Mouse (Mus musculus): ENCODE measurements at regions not wholly inside any gene's neighbourhood (a gene's known extent, or its start where the extent isn't known, plus 50 kb on each side); places are given as distances from the start of the nearest gene placed in this dataset.
A peak's percentile ranks its signal among the peaks of the same experiment; 100 is the strongest.
"Not testable (repeated sequence)": the region's sequence is repeated elsewhere in the genome, so short reads cannot be mapped to it uniquely, and the experiment has no call there.

- no peak for DNase-seq (ENCODE audit: low spot score in 2 of 2)
These were observed 75.8 kb upstream of the Hao2 start for GRCm38 (mm10) chr3:98968811-98969210.

- peak in 1 of 2 experiments; percentile 58 for DNase-seq (ENCODE audit: low spot score in 2 of 2)
These were observed 82.7 kb upstream of the Hao2 start for GRCm38 (mm10) chr3:98975777-98976176.

DNA sequence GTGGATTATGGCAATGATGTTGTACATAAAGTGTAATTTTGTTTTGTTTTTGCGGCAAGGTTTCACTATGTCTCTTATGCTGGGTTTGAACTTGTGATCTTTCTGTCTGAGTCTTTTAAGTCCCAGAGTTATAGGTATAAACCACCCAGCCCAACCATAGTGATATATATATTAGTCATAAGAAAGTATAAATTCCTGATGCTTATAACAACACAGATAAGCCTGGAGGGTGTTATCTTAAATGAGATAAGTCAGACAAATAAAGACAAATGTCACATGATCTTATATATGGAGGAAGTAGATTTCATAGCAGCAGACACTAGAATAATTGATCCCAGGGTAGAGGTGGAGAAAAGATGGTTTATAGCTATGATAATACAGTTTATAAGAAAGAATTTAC is 89.7 kb upstream of the Hao2 start:
- no peak for DNase-seq (ENCODE audit: low spot score in 2 of 2)

- DNase-seq (ENCODE audit: low spot score in 2 of 2) = not testable (repeated sequence)
These were observed 94.2 kb upstream of the Hao2 start for GRCm38 (mm10) chr3:98987266-98987665.

GRCm38 (mm10) chr3:98990801-98991200 is 97.8 kb upstream of the Hao2 start:
- DNase-seq (ENCODE audit: low spot score in 2 of 2) = peak; percentile 37 to 83

GRCm38 (mm10) chr3:98991276-98991675 is 98.2 kb upstream of the Hao2 start:
- DNase-seq (ENCODE audit: low spot score in 2 of 2) = no peak

DNA sequence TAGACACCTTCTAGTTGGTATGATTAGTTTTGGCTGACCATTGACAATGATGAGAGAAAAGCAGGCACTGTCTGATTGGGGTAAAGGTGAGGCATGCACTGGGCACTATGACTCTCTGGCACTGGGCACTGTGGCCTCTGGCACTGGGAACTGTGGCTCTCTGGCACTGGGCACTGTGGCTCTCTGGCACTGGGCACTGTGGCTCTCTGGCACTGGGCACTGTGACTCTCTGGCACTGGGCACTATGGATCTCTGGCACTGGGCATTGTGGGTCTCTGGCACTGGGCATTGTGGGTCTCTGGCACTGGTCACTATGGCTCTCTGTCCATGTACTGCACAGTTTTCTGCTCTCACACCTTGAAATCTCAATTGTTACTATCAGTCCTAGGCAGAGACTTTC is 101.0 kb upstream of the Hao2 start:
- DNase-seq (ENCODE audit: low spot score in 2 of 2) = peak in 1 of 2 experiments; percentile 28

DNA sequence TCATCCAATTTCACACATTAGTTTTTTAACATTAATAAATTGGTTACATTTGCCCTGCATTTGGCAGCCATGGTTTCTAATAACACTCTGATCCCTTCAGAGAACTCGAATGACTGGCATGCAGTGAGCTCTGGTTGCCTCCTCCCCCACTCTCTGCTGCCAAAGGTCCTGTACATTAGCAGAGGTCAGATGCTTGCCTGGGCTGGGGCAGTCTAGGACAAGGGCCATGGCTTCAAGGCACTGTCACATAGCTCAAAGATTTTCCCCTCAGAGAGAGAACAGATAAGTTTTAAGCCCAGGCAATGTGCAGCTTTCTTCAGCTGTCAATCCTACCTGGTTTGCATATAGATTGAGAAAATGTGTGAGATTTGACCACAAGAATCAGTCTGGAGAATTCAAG is 110.2 kb upstream of the Wars2 start:
- no peak for DNase-seq (ENCODE audit: low spot score in 2 of 2)

- DNase-seq (ENCODE audit: low spot score in 2 of 2) = no peak
These were observed 94.7 kb upstream of the Wars2 start for GRCm38 (mm10) chr3:99046190-99046589.

- DNase-seq (ENCODE audit: low spot score in 2 of 2) = no peak
These were observed 93.7 kb upstream of the Wars2 start for GRCm38 (mm10) chr3:99047156-99047555.

- DNase-seq (ENCODE audit: low spot score in 2 of 2) = no peak
These were observed 91.6 kb upstream of the Wars2 start for GRCm38 (mm10) chr3:99049305-99049704.

GRCm38 (mm10) chr3:99052176-99052575 is 88.7 kb upstream of the Wars2 start:
- DNase-seq (ENCODE audit: low spot score in 2 of 2) = no peak

- no peak for DNase-seq (ENCODE audit: low spot score in 2 of 2)
These were observed 73.7 kb upstream of the Wars2 start for GRCm38 (mm10) chr3:99067168-99067567.
